Mouse (Mus musculus) c-Kit-positive CD71-positive TER-119-positive erythroid progenitor cells, embryonic 14.5 days (primary cell): ENCODE data around the gene Ces1a.

Experiments
- DNase-seq: peaks from one replicate; pipeline ENCODE4 v3.0.0-alpha.2; 2013; ENCODE audit warnings: low spot score

The Ces1a gene

DNA sequence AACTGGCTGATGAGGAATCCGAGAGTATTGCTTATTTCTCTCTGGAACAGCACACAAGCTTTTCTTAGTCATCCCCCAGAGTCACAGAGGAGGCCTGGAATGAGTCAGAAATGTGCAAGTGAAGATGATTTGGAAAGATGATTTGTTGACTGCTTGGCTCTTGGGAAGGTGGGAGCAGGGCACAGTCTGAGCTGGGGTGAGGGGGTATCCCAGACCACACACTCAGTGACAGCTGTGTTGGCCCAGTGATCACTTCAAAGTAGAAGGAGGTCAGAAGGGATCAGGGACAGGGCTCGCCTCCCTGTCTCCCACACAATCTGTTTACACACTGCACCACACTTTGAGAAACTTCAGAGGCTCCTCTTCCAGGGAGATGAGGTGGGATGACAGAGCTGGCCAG, 63.6 kb downstream of the Ces1a start:
- no peak for DNase-seq

DNA sequence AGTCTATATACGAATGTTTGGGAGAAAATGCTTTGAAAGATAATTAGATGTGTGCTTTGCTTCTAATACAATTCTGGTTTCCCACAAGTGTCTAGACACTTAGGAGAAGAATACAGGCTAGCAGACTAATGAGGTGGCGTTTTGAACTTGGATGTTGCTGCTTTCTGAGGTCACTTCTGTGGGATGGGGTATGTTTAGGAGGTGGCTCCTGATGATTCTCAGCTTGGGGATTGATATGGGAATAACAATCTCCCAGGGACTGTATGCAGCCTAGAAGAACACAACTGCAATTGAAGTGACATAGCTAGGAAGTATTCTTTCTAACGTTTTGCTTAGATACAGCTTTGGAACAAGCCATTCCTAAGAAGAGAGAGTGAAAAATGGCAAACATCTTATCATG, 65.5 kb downstream of the Ces1a start:
- DNase-seq: no peak

DNA sequence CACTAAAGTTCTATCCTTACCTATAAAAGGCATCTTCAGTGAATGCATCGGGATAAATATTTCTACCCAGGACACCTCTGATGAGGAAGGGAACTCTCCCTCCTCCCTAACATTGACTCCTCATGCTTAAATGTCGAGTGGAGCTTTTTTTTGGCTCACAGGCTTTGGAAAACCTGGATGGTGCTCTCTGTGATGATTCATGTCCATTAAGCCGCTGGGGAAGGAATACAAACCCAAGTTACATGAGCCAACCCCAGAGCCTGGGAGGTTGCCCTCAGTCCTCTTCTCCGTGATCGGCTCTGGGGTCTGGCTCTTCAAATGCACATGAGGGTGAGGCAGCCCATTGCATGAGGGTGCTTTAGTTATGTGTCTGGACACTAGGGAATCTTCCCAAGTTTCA, 71.3 kb downstream of the Ces1a start:
- DNase-seq: no peak

DNA sequence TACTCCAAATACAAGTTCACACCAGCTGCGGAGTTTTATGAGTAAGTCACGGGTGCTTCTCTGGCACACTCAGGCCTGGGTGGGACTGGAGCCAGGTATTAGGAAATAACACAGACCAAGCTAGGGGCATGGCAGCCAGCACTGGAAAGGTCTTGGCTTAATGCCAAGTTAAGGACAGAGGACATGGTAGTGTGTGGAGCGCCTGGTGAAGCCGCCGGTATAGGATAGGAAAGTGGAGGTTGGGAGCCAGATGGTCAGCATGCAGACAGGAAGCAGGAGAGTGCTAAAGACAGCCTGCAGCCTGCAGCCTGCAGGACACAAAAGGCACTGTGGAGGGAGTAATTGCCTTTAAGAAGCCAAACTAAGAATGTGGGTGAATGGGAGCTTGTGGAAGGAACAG, 75.0 kb downstream of the Ces1a start:
- no peak for DNase-seq
